Mouse (Mus musculus) spleen, adult 2 months (tissue): ENCODE results near the gene Plekhm3.

Experiments
- CTCF ChIP-seq: fragments of 200-500 bp; IDR thresholded peaks from 2 replicates; pipeline ENCODE4 v1.5.1; 2011; ENCODE audit warnings: mild to moderate bottlenecking, inconsistent platforms; ENCODE audit not compliant: insufficient read depth, insufficient read length, insufficient replicate concordance; ENCODE audit errors: extremely low read depth
- POLR2A ChIP-seq: fragments of 200-500 bp; IDR thresholded peaks from 2 replicates; pipeline ENCODE4 v1.6.1; 2011; ENCODE audit warnings: low read depth, low read length, inconsistent platforms

- no peak for TF ChIP-seq CTCF
- no peak for TF ChIP-seq POLR2A
These were observed 26.6 kb upstream of the Plekhm3 start for GRCm38 (mm10) chr1:64983247-64983646.
